Mouse (Mus musculus) C2C12 (cell line): ENCODE measurements at regions not wholly inside any gene's neighbourhood (a gene's known extent, or its start where the extent isn't known, plus 50 kb on each side); places are given as distances from the start of the nearest gene placed in this dataset.

Experiments
- H3K27me3 ChIP-seq: one replicate; pipeline ENCODE4 v1.6.1; 2011; ENCODE audit not compliant: control insufficient read depth, insufficient read depth, insufficient read length
- H3K36me3 ChIP-seq: one replicate; pipeline ENCODE4 v1.6.1; 2011; ENCODE audit not compliant: control insufficient read depth, insufficient read depth
- H3K4me3 ChIP-seq: one replicate; pipeline ENCODE4 v1.5.1; 2011; ENCODE audit warnings: mild to moderate bottlenecking, control low read depth; ENCODE audit not compliant: poor library complexity, insufficient read depth, severe bottlenecking
- H3K79me2 ChIP-seq: one replicate; pipeline ENCODE4 v1.6.1; 2011; ENCODE audit not compliant: control insufficient read depth, insufficient read depth
- H3K79me3 ChIP-seq: one replicate; pipeline ENCODE4 v1.6.1; 2011; ENCODE audit warnings: low read depth, control low read depth
- H3ac ChIP-seq: one replicate; pipeline ENCODE3; 2011; ENCODE audit warnings: low read depth; ENCODE audit not compliant: control insufficient read depth, insufficient read length
- CEBPB ChIP-seq: IDR thresholded peaks from one replicate; pipeline ENCODE4 v1.6.1; 2011; ENCODE audit warnings: low read depth, mild to moderate bottlenecking, control low read depth, moderate library complexity
- CTCF ChIP-seq: IDR thresholded peaks from one replicate; pipeline ENCODE4 v1.5.1; 2011; ENCODE audit not compliant: control insufficient read depth, insufficient read depth, insufficient read length
- FOSL1 ChIP-seq: IDR thresholded peaks from one replicate; pipeline ENCODE4 v1.8.0; 2011; ENCODE audit warnings: mild to moderate bottlenecking, low read length; ENCODE audit not compliant: poor library complexity, insufficient read depth, severe bottlenecking
- MAX ChIP-seq: IDR thresholded peaks from one replicate; pipeline ENCODE4 v1.6.1; 2011; ENCODE audit warnings: mild to moderate bottlenecking, control low read depth
- MYOD1 ChIP-seq: IDR thresholded peaks from one replicate; pipeline ENCODE4 v1.6.1; 2011; ENCODE audit warnings: low read depth; ENCODE audit not compliant: control insufficient read depth, insufficient read length
- MYOG ChIP-seq: IDR thresholded peaks from one replicate; pipeline ENCODE4 v1.6.1; 2011; ENCODE audit not compliant: control insufficient read depth, insufficient read length; ENCODE audit errors: extremely low read depth
- USF1 ChIP-seq: IDR thresholded peaks from one replicate; pipeline ENCODE4 v1.6.1; 2011; ENCODE audit warnings: low read depth, mild to moderate bottlenecking, control low read depth, moderate library complexity

DNA sequence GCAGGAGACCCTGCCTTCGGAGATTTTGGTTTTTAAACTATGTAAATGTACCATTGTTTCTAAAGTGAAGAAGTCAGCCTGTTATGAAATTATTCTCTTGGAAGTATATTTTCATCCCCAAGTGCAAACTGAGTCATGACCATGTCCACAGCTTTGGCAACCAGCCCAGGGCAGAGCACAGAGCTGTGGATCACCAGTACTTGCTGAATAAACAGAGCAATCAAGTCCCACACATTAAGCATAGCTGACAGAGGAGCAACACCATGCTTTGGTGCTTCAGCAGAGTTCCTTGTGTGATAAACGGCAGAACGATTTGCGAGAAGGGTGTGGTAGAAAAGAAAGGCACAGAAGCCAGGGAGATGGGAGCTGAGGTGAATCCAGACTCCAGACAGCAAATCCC is 191.3 kb downstream of the Lrig3 start:
- Histone ChIP-seq H3K4me3 (no peak overlapping the region), H3K27me3 (no peaks in the 10 kb centered on the region), H3K79me3 (no peaks in the 10 kb centered on the region), H3ac (no peak overlapping the region), H3K36me3 (no peaks in the 10 kb centered on the region), H3K79me2 (no peaks in the 10 kb centered on the region)
- TF ChIP-seq USF1 = no peak
- no peak for TF ChIP-seq MYOG
- no peak for TF ChIP-seq MAX
- TF ChIP-seq MYOD1 = no peak
- TF ChIP-seq CEBPB = no peak

- Histone ChIP-seq H3K79me3 (no peaks in the 10 kb centered on the region), H3K79me2 (no peaks in the 10 kb centered on the region), H3ac (no peak overlapping the region), H3K27me3 (no peaks in the 10 kb centered on the region), H3K4me3 (no peak overlapping the region), H3K36me3 (no peaks in the 10 kb centered on the region)
- no peak for TF ChIP-seq FOSL1
- no peak for TF ChIP-seq CTCF
- no peak for TF ChIP-seq MYOG
Measured at GRCm38 (mm10) chr10:126165215-126165614, 199.2 kb downstream of the Lrig3 start.

GRCm38 (mm10) chr10:126169095-126169873 is 203.3 kb downstream of the Lrig3 start:
- no peaks in the 10 kb centered on the region for H3K27me3 ChIP-seq
- no peaks in the 10 kb centered on the region for H3K79me2 ChIP-seq
- H3K4me3 ChIP-seq = no peak overlapping the region

DNA sequence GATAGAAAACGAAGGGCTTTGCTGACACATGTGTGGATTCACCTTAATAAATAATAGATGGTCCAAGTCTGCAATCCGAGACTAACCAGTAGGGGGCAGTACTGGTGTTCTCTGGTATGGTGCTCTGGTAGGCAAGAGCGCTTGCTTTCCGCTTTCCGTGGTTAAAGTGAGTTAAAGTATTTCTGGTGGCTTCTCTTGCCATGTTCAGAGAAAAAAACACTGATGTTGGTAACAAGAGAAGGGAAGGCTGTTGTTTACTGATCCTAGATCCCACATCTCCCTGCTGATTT is 203.9 kb downstream of the Lrig3 start:
- TF ChIP-seq MYOD1 (no peak), MYOG (no peak), CEBPB (no peak), MAX (no peak), FOSL1 (no peak), USF1 (no peak), CTCF (no peak)
- no peaks in the 10 kb centered on the region for H3K36me3 ChIP-seq
- no peak overlapping the region for H3ac ChIP-seq
- H3K27me3 ChIP-seq = no peaks in the 10 kb centered on the region
- no peaks in the 10 kb centered on the region for H3K79me2 ChIP-seq
- H3K4me3 ChIP-seq = no peak overlapping the region
- H3K79me3 ChIP-seq = no peaks in the 10 kb centered on the region

More at GRCm38 (mm10) chr10:126169095-126169873, 203.3 kb downstream of the Lrig3 start:
- H3K36me3 ChIP-seq = no peaks in the 10 kb centered on the region
- TF ChIP-seq CEBPB (no peak), MYOG (no peak), USF1 (no peak), CTCF (no peak), FOSL1 (no peak), MAX (no peak), MYOD1 (no peak)
- no peaks in the 10 kb centered on the region for H3K79me3 ChIP-seq
- no peak overlapping the region for H3ac ChIP-seq

DNA sequence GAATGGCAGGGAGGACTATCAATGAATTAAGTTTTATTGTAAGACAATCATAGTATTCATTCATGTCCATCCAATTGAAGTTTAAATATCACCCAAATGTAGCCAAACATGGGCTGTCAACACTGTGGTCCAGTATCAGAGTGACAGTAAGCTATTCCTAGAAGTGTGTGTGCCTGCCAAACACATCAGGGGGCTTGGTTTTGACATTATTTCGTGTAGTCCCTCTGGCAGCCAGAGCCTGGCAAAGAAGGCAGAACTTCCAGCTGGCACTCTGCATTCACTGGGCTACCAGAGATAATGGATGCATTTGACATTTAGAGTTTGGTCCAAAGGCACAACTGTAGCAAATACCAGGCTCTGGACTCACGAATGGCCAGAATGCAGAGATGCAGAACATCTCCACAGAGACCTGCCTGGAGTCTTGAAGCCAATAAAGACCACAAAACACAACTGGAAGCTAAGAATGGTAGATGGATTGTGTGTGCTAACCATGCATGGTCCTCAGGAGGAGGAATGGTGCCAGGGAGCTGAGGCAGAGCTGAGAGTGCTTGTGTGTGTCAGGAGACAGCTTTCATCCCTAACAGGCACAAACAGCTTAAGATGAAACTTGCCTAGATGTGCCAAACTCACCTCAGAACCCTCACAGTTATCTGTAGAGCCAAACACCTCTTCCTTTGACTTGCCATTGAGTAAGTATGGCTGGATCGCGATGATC is 210.9 kb downstream of the Lrig3 start:
- no peak for TF ChIP-seq FOSL1
- TF ChIP-seq USF1 = no peak
- TF ChIP-seq CEBPB = no peak
- TF ChIP-seq MYOD1 = no peak
- no peak for TF ChIP-seq MYOG
- Histone ChIP-seq H3ac (no peak overlapping the region), H3K27me3 (no peaks in the 10 kb centered on the region), H3K79me3 (no peaks in the 10 kb centered on the region), H3K4me3 (no peak overlapping the region), H3K36me3 (no peaks in the 10 kb centered on the region), H3K79me2 (no peaks in the 10 kb centered on the region)

DNA sequence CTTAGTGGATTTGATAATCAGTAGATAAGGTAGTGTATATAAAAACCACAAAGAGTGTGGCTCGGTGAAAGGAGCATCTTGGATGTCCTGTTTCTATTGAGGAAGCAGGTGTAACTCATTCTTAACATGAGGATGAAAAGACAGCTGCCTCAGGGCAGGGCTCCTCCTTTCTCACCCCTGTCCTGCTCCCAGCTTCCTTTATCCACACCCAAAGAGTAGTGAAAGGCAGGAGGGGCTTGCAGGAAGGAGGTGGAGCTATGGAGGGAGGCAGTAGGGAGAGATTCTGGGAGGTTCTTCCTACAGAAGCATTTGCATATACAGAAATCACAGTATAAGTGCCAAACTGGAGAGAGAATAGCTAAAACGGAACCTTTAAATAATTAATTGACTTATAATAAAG is 216.4 kb downstream of the Lrig3 start:
- Histone ChIP-seq H3K4me3 (no peak overlapping the region), H3K27me3 (no peaks in the 10 kb centered on the region), H3K79me2 (no peaks in the 10 kb centered on the region), H3K36me3 (no peaks in the 10 kb centered on the region), H3ac (no peak overlapping the region), H3K79me3 (no peaks in the 10 kb centered on the region)
- no peak for TF ChIP-seq CEBPB
- no peak for TF ChIP-seq MAX
- no peak for TF ChIP-seq USF1
- TF ChIP-seq MYOG = no peak
- TF ChIP-seq FOSL1 = no peak
- TF ChIP-seq CTCF = no peak
- TF ChIP-seq MYOD1 = no peak
